Mouse (Mus musculus) natural killer cell, adult 2 months (primary cell): ENCODE measurements around the gene Kmt2c.
"Not testable (repeated sequence)": the region's sequence is repeated elsewhere in the genome, so short reads cannot be mapped to it uniquely, and the experiment has no call there.

ENCODE experiments used
- DNase-seq, 2 experiments: peaks; one replicate each; pipeline ENCODE4 v3.0.0; 2022; ENCODE audit warnings: low spot score in 2 of 2

The Kmt2c gene

DNA sequence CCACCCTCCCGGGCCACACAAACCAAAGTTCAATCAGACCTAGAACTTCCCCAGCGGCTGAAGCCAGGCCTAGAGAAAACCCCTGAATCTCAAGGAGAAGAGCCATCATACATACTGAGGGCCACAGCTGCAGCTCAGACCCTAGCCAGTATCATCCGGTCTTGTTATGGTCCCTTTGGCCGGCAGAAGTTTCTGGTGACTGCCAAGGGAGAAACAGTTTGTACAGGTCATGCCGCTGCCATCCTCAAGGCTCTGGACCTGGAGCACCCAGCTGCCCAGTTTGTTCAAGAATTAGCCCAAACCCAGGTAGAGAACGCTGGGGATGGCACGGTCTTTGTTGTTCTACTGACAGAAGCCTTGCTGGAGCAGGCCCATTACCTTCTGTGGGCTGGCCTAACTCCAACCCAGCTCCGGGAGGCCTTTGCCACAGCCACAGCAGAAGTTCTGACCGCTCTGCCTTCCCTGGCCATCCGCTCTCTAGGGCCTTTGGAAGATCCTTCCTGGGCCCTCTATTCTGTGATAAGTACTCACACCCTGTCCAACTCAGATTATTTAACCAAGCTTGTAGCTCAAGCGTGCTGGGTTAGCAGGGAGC is 17.8 kb upstream of the Kmt2c start:
- DNase-seq: no peak

- no peak for DNase-seq
Measured at GRCm38 (mm10) chr5:25515767-25516166, 17.2 kb upstream of the Kmt2c start, which contains the start of gene Cct8l1. Gene Cct8l1, plus strand, starts transcription at chr5:25516067.

- DNase-seq: no peak
Measured at GRCm38 (mm10) chr5:25506041-25506440, 7.5 kb upstream of the Kmt2c start.

DNA sequence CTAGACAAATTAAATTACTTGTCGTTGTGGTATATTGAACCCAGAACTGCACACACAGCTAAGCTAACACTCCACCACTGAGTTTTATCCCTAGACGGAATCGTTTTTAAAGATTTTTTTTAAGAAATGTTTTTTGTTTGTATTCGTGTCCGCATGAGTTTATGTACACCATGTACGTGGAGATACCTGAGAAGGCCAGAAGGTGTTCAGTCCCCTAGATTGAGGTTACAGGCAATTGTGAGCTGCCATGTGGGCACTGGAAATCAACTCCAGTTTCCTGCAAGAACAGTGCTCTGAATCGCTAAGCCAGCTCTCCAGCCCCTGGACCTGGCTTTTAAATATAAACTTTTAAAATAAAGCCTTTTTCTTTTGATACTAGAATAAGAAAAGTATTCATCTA is 2.1 kb upstream of the Kmt2c start:
- no peak for DNase-seq

GRCm38 (mm10) chr5:25499423-25500398 is 1.1 kb upstream of the Kmt2c start:
- DNase-seq: peak; percentile 95 to 97

GRCm38 (mm10) chr5:25498821-25499422 is 339 bp upstream of the Kmt2c start:
- DNase-seq: peak in 1 of 2 experiments; percentile 78

DNA sequence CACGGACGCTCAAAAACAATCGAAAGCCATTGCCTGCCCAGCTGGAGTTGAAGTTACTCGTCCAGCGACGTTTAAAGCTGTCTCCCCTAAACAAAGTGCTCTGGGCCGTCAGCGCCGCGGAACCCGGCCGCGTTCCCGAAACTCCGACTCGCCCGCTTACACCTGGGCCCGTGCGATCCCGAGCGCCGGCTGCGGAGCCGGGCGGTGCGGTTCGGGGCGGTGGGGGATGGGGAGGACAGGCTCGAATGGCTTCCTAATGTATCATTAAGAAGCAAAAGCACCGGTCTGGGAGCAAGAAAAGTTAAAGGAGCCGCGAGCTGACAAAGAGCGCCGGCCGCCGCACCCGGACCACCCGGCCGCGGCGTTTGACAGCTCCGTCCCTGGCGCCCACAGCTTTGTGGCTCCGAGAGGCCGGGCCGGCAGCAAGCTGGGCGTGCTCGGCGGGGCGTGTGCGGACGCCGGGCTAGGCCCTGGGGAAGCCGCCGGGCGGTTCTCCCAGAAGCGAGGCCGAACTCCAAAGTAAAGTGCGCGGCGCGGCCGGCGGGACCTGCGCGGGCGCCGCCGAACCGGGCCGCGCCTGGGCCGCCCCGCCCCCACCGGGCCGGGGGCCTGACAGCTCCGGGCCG is 750 bp downstream of the Kmt2c start:
- DNase-seq: peak; percentile 30 to 34

DNA sequence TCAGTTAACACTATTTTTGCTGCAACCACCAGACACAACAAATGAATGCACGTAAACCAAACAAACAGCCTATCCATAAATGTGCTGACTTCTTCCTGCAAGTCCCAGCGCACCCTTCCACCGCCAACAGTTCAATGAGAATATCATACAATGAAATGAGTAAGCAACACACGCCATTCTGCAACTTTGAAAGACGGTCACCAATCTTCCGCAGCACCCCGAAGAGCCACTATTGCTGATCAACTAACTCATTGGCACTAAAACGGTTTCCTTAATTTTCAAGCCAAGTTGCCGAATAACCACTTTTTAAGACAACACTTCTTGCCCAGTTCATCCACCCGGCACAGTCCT is 1.2 kb downstream of the Kmt2c start:
- DNase-seq: no peak

DNA sequence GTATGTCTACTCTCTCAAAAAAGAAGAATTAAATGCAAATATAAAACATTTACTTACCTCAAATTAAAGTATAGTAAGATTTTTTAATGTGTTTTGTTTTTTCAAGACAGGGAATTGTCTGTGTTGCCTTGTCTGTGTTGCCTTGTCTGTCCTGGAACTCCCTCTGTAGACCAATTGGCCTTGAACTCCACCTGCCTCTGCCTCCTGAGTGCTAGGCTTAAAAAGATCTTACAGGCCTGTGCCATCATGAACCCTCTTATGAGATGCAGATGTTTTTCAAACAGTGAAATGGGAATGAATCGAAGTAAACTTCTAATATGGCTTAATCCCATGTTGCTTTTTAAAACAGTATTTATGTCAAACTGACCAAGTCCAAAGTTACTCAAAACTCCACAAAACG is 1.9 kb downstream of the Kmt2c start:
- no peak for DNase-seq

GRCm38 (mm10) chr5:25478863-25479262 is 19.7 kb downstream of the Kmt2c start:
- DNase-seq: no peak

GRCm38 (mm10) chr5:25475789-25476188 is 22.8 kb downstream of the Kmt2c start:
- no peak for DNase-seq

- DNase-seq: no peak
Measured at GRCm38 (mm10) chr5:25472070-25472469, 26.5 kb downstream of the Kmt2c start.

GRCm38 (mm10) chr5:25461956-25462355 is 36.6 kb downstream of the Kmt2c start:
- no peak for DNase-seq

DNA sequence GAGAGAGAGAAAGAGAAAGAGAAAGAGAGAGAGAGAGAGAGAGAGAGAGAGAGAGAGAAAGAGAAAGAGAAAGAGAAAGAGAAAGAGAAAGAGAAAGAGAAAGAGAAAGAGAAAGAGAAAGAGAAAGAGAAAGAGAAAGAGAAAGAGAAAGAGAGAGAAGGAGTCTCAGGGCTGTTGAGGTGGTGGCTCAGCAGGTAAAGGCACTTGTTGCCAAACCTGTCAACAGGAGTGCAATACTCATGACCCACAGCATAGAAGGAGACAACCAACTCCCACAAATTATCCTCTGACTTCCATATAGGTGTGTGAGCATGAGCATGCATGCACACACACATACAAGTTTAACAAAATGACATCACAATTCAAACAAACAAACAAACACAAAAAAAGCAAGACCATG is 43.2 kb downstream of the Kmt2c start:
- DNase-seq: not testable (repeated sequence)

GRCm38 (mm10) chr5:25452691-25453090 is 45.9 kb downstream of the Kmt2c start:
- no peak for DNase-seq

DNA sequence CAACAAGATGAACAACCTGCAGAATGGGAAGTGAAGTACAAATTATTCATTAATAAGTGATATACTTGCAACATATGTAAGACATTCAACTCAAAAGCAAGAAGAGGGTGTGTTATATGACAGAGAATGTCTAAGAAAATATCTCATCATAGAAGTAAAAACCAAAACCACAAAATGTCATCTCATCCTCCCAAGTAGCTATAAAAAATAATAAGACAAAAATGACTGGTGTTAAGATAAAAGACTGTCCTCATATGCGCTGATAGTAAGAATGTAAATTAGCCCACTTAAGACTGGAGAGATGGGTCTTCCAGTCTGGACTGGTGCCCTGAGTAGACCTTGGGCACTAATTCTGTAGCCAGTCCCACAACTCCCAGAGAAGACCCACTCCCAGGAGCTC is 61.1 kb downstream of the Kmt2c start:
- no peak for DNase-seq

DNA sequence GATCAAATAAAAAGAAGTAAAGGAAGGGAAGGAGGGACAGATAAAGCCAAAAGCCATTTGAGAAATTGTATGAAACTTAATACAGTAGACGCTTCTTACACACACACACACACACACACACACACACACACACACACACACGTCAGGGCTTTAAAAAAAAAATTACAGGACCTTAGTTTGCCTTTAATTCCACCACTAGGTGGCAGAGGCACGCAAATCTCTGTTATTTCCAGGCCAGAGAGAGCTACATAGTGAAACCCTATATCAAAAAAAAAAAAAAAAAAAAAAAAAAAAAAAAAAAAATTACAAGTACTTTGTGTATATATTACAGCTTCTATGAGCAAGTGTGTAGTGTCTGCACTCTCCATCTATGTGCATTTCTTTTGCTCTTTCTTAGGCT is 62.5 kb downstream of the Kmt2c start:
- DNase-seq: peak; percentile 57 to 73

DNA sequence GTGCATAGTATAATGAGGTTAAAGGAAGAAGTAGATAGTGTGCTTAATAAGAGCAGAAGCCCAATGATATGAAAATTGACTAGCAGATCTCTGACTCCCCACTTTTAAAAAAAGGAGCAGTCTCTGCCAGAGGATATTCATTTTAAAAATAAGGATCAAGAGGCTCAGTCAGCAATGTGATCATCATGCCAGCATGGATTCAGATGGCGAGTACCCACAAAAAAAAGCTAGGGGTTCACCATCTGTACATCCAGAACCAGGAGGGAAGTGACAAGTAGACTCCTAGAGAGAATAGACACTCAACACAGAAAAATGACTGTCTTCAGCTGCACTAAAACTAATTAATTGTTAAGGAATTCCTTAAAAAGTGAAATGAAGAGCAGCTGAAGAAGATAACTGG is 76.0 kb downstream of the Kmt2c start:
- no peak for DNase-seq

GRCm38 (mm10) chr5:25420601-25421000 is 78.0 kb downstream of the Kmt2c start:
- DNase-seq: peak; percentile 42 to 57

DNA sequence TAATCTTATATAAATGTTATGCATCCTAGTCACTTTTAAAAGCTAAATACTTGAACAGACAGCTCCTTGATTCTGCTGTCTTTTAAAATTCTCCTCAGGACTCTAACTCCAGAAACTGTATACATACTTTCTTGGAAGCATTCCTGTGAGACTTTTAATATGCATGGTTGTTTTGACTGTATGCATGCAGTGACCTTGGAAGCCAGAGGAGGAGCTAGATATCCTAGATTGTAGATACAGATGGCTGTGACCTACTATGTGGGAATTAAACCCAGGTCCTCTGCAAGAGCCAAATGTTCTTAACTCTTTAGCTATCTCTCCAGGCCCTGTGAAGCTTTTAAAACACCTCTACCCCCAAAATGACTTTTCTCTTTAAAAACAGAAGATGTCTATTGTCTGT is 83.2 kb downstream of the Kmt2c start:
- no peak for DNase-seq

GRCm38 (mm10) chr5:25396727-25397126 is 101.9 kb downstream of the Kmt2c start:
- no peak for DNase-seq

DNA sequence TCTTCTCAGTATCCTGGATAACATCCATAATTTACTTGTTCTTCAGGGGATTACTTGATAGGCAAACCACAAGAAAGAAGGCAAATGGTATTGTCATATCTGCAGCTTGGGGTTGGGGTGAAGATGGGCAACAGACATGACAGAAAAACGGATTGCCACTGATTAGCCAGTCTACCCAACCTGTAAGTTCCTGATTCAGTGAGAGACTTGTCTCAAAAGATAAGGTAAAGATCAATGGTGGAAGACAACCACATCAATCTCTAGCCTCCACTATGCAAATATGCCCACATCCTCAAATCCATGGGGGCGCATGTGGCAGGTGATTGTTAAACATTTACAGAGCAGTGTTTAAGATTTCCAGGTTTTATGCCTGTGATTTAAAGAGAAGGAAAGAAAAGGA is 105.9 kb downstream of the Kmt2c start:
- DNase-seq: no peak
